Mouse (Mus musculus) large intestine, adult 2 months (tissue): ENCODE results near the gene Nlrp1a. TPM values are rescaled to one million over a fixed set of nuclear protein-coding genes. Genes with fewer than 3 reads are reported as not detected.

Experiments used
- DNase-seq: peaks from one replicate; pipeline ENCODE4 v3.0.0-alpha.2; 2012; ENCODE audit warnings: low read depth, low spot score
- WGBS: fragments of 180-500 bp; shearing (Covaris S2); methylation state at CpG from one replicate; pipeline ENCODE4 v1.1.7; 2018; 5-methylcytosine and 5-hydroxymethylcytosine counted together
- polyA plus RNA-seq: library from polyadenylated mRNA; depleted of rRNA; stranded (reverse); fragments of >200 nt; gene quantifications from 2 replicates; pipeline ENCODE4 v1.2.3, GENCODE M21; 2012; rRNA removed

The Nlrp1a gene
- polyA plus RNA-seq, result 0.21 TPM in 1 of 2 replicates, not detected in the other

- 49% methylated on average over 3 of the region's 3 CpGs for WGBS
- no peak for DNase-seq
Observed at GRCm38 (mm10) chr11:71144661-71145060, at the start of gene Nlrp1a. Gene Nlrp1a, minus strand, starts transcription at chr11:71144704.

GRCm38 (mm10) chr11:71169633-71170032, 25.1 kb upstream of the Nlrp1a start:
- no peak for DNase-seq
- WGBS, result 70% methylated on average over 1 of the region's 1 CpGs

GRCm38 (mm10) chr11:71164139-71164538, 19.6 kb upstream of the Nlrp1a start:
- WGBS, result 62% methylated on average over 1 of the region's 1 CpGs

GRCm38 (mm10) chr11:71159439-71160136, 15.1 kb upstream of the Nlrp1a start:
- no peak for DNase-seq
- 58% methylated on average over 3 of the region's 3 CpGs for WGBS

More at GRCm38 (mm10) chr11:71164139-71164538, 19.6 kb upstream of the Nlrp1a start:
- no peak for DNase-seq

- 80% methylated on average over 1 of the region's 1 CpGs for WGBS
- no peak for DNase-seq
Observed at GRCm38 (mm10) chr11:71155272-71155671, 10.8 kb upstream of the Nlrp1a start.

GRCm38 (mm10) chr11:71142031-71142430, 2.5 kb downstream of the Nlrp1a start:
- DNase-seq, result no peak

GRCm38 (mm10) chr11:71107128-71107527, 37.4 kb downstream of the Nlrp1a start:
- no peak for DNase-seq
- WGBS, result 90% methylated on average over 2 of the region's 2 CpGs

More at GRCm38 (mm10) chr11:71142031-71142430, 2.5 kb downstream of the Nlrp1a start:
- 78% methylated on average over 1 of the region's 1 CpGs for WGBS

GRCm38 (mm10) chr11:71106261-71107021, 38.1 kb downstream of the Nlrp1a start:
- no peak for DNase-seq

GRCm38 (mm10) chr11:71103931-71104330, 40.6 kb downstream of the Nlrp1a start:
- no peak for DNase-seq

GRCm38 (mm10) chr11:71076342-71076741, 68.2 kb downstream of the Nlrp1a start:
- 54% methylated on average over 1 of the region's 1 CpGs for WGBS
- no peak for DNase-seq

GRCm38 (mm10) chr11:71052554-71052953, 92.0 kb downstream of the Nlrp1a start:
- WGBS, result 0% methylated on average over 1 of the region's 1 CpGs
- DNase-seq, result no peak

Other genes starting within 250 kb of the Nlrp1a start
- 20.4 and 29.9 TPM in 2 replicates for gene Nup88, start 174.7 kb downstream of the Nlrp1a start, polyA plus RNA-seq
- gene Rpain, start 174.5 kb downstream of the Nlrp1a start, polyA plus RNA-seq, result 24.4 and 28.0 TPM in 2 replicates
- 77.6 and 89.8 TPM in 2 replicates for gene C1qbp, start 161.7 kb downstream of the Nlrp1a start, polyA plus RNA-seq
- gene Dhx33, start 140.3 kb downstream of the Nlrp1a start, polyA plus RNA-seq, result 9.0 and 14.8 TPM in 2 replicates
- gene Mis12, start 125.1 kb downstream of the Nlrp1a start, polyA plus RNA-seq, result 4.0 and 5.4 TPM in 2 replicates
- gene Derl2, start 124.9 kb downstream of the Nlrp1a start, polyA plus RNA-seq, result 17.2 and 19.8 TPM in 2 replicates
- gene 6330403K07Rik, start 111.2 kb downstream of the Nlrp1a start, polyA plus RNA-seq, result 0.83 and 1.3 TPM in 2 replicates
- gene Nlrp1b, start 86.0 kb upstream of the Nlrp1a start, polyA plus RNA-seq, result 0.21 and 2.2 TPM in 2 replicates